Comparison of ENCODE assay signal across 18 mouse cellular contexts in the genomic region with DNA sequence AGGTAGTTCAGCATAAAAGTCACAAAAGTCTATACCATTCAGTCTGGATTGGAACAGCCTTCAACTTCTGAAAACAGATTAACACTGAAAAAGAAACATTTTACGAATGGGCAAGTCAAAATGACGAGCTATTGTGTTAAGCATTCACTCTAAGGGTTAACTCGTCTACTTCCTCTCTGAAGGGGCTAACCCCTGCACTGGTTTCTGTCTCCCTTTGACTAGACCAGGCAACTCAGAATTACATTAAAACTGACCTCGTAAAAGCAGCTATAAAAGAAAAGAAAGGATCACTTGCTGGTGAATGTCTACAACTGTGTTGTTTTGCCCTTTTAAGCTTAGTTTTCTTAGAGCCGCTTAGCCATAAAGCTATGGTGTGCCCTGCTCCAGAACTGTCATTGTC.
"Had no signal": no experiment of that assay in that cellular context is flagged by ENCODE, and none has a peak within 500 bp of the region (broad histone marks: within the 10 kb centered on the region; RNA-seq: fewer than 3 reads in every experiment).

No protein-coding gene starts in this region.

- DNase-seq: kidney, adult 18-20 months; kidney, adult 9 months; kidney, postnatal 10 days; kidney, postnatal 36 days; liver, embryonic 13.5 days; lung, adult 2 months; lung, postnatal 14 days; lung, postnatal 4 days; midbrain, embryonic 14.5 days; retina, postnatal 1 day; right cerebral cortex, postnatal 25 days; thymus, adult 18-20 months; thymus, postnatal 36 days had no signal

- ATAC-seq: intestine, embryonic 16.5 days had no signal

- H3K27ac ChIP-seq: liver, embryonic 13.5 days; midbrain, embryonic 10.5 days; neural tube, embryonic 12.5 days; neural tube, embryonic 15.5 days had no signal

- H3K4me2 ChIP-seq: liver, embryonic 13.5 days; neural tube, embryonic 12.5 days; neural tube, embryonic 15.5 days had no signal

- H3K4me3 ChIP-seq: liver, embryonic 13.5 days; megakaryocyte, embryonic 14.5 days; midbrain, embryonic 10.5 days; neural tube, embryonic 12.5 days; neural tube, embryonic 15.5 days had no signal

- H3K9ac ChIP-seq: liver, embryonic 13.5 days; neural tube, embryonic 12.5 days; neural tube, embryonic 15.5 days had no signal

- H3K9me3 ChIP-seq: liver, embryonic 13.5 days; megakaryocyte, embryonic 14.5 days; midbrain, embryonic 10.5 days; neural tube, embryonic 12.5 days; neural tube, embryonic 15.5 days had no signal

- H3K4me1 ChIP-seq: megakaryocyte, embryonic 14.5 days; midbrain, embryonic 10.5 days; neural tube, embryonic 12.5 days; neural tube, embryonic 15.5 days had no signal

- H3K36me3 ChIP-seq: liver, embryonic 13.5 days; midbrain, embryonic 10.5 days; neural tube, embryonic 12.5 days; neural tube, embryonic 15.5 days had no signal

- H3K27me3 ChIP-seq: liver, embryonic 13.5 days; megakaryocyte, embryonic 14.5 days; neural tube, embryonic 12.5 days; neural tube, embryonic 15.5 days had no signal
